Mouse (Mus musculus): Measurements from ENCODE around the gene Slc10a6. TPM values are rescaled to one million over a fixed set of nuclear protein-coding genes. Genes with fewer than 3 reads are reported as not detected.

The Slc10a6 gene
- not detected in 2 replicates for polyA plus RNA-seq (2015; fragmentation: Nextera tagmentation; extraction: Ambion mirVana)

DNA sequence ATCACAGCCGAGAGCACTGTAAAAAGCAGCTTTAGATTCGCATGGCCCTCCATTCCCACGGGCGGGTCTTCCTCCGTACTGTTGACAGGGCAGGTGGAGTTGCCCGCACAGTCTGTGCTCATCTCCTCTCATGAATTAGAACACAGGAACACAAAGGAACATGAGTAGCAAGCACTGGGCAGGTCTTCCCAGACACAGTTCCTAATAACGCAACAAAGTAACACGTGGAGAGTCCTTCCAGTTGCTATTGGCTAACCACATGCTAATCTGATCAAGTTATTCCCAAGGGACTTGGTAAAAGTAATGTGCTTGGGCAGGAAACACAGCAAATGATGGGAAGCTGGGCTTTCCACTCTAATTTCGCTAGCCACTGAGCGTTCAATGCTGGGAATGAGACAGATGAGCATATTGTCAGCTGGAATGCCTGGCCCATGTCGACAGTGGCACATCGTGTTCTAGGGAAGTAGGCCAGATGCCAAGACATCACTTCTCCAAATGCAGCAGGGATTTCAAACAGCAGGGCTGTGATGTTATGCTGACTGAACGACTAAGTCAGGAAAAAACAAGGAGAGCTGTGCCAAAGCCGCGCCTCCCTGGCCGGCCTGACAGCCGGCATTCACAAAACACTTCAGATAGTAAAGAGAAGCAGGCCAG, at the start of gene Slc10a6:
Gene Slc10a6, minus strand, starts transcription at position 293 of the 654 bp plus-strand sequence.
- Histone ChIP-seq H3K27ac (replicated peaks) (no peak within 1 kb of the TSS), H3K4me1 (replicated peaks) (no peaks in the 10 kb centered on the region), H3K4me2 (no peak within 1 kb of the TSS), H3K36me3 (replicated peaks) (no peaks in the 10 kb centered on the region), H3K9me3 (replicated peaks) (no peaks in the 10 kb centered on the region), H3K4me3 (replicated peaks) (no peak within 1 kb of the TSS), H3K9ac (no peak within 1 kb of the TSS), H3K27me3 (no peaks in the 10 kb centered on the region)
- ATAC-seq (ENCODE audit: insufficient read depth), result no peak
- 58% methylated on average over 17 of the region's 17 CpGs for whole genome bisulfite sequencing (ENCODE audit: insufficient replicate concordance)

DNA sequence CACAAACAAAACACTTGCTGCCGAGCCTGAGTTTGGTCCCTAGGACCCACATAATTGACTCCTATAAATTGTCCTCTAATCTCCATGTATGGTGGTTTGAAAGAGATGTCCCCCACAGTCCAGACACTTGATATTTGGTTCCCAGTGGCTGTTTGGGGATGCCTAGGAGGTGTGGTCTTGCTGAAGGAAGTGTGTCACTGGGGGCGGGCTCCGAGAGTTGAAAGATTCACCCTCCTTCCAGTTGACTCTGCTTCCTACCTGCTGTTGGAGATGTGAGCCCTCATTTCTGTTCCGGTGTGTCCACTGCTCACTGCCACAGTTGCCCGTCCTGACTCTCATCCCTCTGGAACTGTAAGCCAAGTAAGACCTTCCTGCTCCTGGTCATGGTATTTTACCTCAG, 49.8 kb upstream of the Slc10a6 start:
- Histone ChIP-seq H3K36me3 (replicated peaks) (no peaks in the 10 kb centered on the region), H3K9me3 (replicated peaks) (no peaks in the 10 kb centered on the region), H3K4me2 (no peak overlapping the region), H3K27me3 (no peaks in the 10 kb centered on the region), H3K27ac (replicated peaks) (no peak overlapping the region), H3K9ac (no peak overlapping the region), H3K4me1 (replicated peaks) (no peaks in the 10 kb centered on the region), H3K4me3 (replicated peaks) (no peak overlapping the region)
- WGBS (ENCODE audit: insufficient replicate concordance), result 73% methylated on average over 5 of the region's 5 CpGs
- ATAC-seq (ENCODE audit: insufficient read depth), result no peak

- H3K9ac ChIP-seq, result no peak overlapping the region
- H3K4me3 ChIP-seq (replicated peaks), result no peak overlapping the region
- no peak for ATAC-seq (ENCODE audit: insufficient read depth)
- H3K27me3 ChIP-seq, result no peaks in the 10 kb centered on the region
- no peak overlapping the region for H3K27ac ChIP-seq (replicated peaks)
- no peak overlapping the region for H3K4me2 ChIP-seq
- H3K9me3 ChIP-seq (replicated peaks), result no peaks in the 10 kb centered on the region
- no peaks in the 10 kb centered on the region for H3K4me1 ChIP-seq (replicated peaks)
- no peaks in the 10 kb centered on the region for H3K36me3 ChIP-seq (replicated peaks)
- 77% methylated on average over 6 of the region's 6 CpGs for WGBS (ENCODE audit: insufficient replicate concordance)
Observed at GRCm38 (mm10) chr5:103677894-103678293, 48.7 kb upstream of the Slc10a6 start.

DNA sequence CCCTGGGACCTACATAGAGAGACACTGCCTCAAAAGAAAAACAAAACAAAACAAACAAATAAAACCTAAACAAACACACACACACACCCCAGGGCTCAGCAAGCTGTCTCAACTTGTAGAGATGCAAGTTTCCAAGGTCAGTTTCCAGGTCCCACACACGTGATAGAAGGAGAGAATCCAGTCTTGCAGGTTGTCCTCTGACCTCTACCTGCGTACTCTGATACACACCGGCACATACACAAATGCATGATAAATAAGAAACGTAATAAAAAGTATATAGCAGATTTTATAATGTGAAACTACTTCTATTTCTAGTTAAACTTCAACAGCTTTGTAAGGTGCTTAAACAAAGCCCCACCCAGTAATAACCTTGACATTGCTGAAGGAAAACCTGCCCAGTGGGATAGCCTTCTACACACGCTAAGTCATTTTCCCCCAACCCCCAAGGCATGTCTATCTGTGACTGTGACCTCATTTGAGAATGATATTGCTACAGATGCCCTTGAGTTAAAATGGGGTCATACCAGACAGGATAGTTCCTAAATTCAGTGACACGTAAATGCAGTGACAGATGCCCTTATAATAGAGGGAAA, 47.2 kb upstream of the Slc10a6 start:
- Histone ChIP-seq H3K4me2 (no peak overlapping the region), H3K27me3 (no peaks in the 10 kb centered on the region), H3K36me3 (replicated peaks) (no peaks in the 10 kb centered on the region), H3K4me1 (replicated peaks) (no peaks in the 10 kb centered on the region), H3K9me3 (replicated peaks) (no peaks in the 10 kb centered on the region), H3K9ac (no peak overlapping the region), H3K27ac (replicated peaks) (no peak overlapping the region), H3K4me3 (replicated peaks) (no peak overlapping the region)
- no peak for ATAC-seq (ENCODE audit: insufficient read depth)
- WGBS (ENCODE audit: insufficient replicate concordance), result 67% methylated on average over 6 of the region's 6 CpGs

- no peak overlapping the region for H3K27ac ChIP-seq (replicated peaks)
- no peak overlapping the region for H3K9ac ChIP-seq
- no peak for ATAC-seq (ENCODE audit: insufficient read depth)
- H3K4me3 ChIP-seq (replicated peaks), result no peak overlapping the region
- H3K9me3 ChIP-seq (replicated peaks), result no peaks in the 10 kb centered on the region
- H3K36me3 ChIP-seq (replicated peaks), result no peaks in the 10 kb centered on the region
- H3K27me3 ChIP-seq, result 0 out of 2 replicates have a peak, but pooled peaks cover 3% of the 10 kb centered on the region
- H3K4me2 ChIP-seq, result no peak overlapping the region
- no peaks in the 10 kb centered on the region for H3K4me1 ChIP-seq (replicated peaks)
- 54% methylated on average over 6 of the region's 6 CpGs for WGBS (ENCODE audit: insufficient replicate concordance)
Observed at GRCm38 (mm10) chr5:103674482-103674881, 45.3 kb upstream of the Slc10a6 start.

DNA sequence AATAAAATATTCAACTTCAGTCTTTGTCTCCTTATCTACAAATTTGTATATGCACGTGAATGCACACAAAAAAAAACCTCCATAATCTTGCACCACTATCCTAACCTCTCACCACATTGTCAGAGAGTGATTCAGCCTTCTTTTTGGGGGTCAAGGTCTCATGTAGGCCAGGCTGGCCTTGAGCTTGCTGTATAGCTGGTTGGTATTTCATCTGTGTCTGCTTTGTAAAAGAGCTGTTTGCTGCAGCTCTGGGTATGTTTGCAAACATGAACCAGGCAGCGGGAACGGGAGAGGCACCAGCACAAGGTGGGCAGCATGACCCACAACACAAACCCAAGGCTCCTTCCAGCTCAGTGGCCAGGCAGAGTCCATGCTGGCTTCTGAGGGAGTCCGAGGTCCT, 44.4 kb upstream of the Slc10a6 start:
- 51% methylated on average over 4 of the region's 4 CpGs for WGBS (ENCODE audit: insufficient replicate concordance)
- ATAC-seq (ENCODE audit: insufficient read depth), result no peak
- H3K4me1 ChIP-seq (replicated peaks), result no peaks in the 10 kb centered on the region
- H3K27me3 ChIP-seq, result 0 out of 2 replicates have a peak, but pooled peaks cover 3% of the 10 kb centered on the region
- H3K4me3 ChIP-seq (replicated peaks), result no peak overlapping the region
- no peaks in the 10 kb centered on the region for H3K36me3 ChIP-seq (replicated peaks)
- no peak overlapping the region for H3K27ac ChIP-seq (replicated peaks)
- H3K9ac ChIP-seq, result no peak overlapping the region
- H3K9me3 ChIP-seq (replicated peaks), result no peaks in the 10 kb centered on the region
- H3K4me2 ChIP-seq, result no peak overlapping the region

- no peaks in the 10 kb centered on the region for H3K36me3 ChIP-seq (replicated peaks)
- H3K27ac ChIP-seq (replicated peaks), result no peak overlapping the region
- no peak for ATAC-seq (ENCODE audit: insufficient read depth)
- no peaks in the 10 kb centered on the region for H3K9me3 ChIP-seq (replicated peaks)
- no peaks in the 10 kb centered on the region for H3K4me1 ChIP-seq (replicated peaks)
- H3K27me3 ChIP-seq, result 0 out of 2 replicates have a peak, but pooled peaks cover 3% of the 10 kb centered on the region
- no peak overlapping the region for H3K4me2 ChIP-seq
- no peak overlapping the region for H3K4me3 ChIP-seq (replicated peaks)
- H3K9ac ChIP-seq, result no peak overlapping the region
- WGBS (ENCODE audit: insufficient replicate concordance), result 42% methylated on average over 3 of the region's 3 CpGs
Observed at GRCm38 (mm10) chr5:103671858-103672257, 42.7 kb upstream of the Slc10a6 start.

- ATAC-seq (ENCODE audit: insufficient read depth), result no peak
- 45% methylated on average over 2 of the region's 2 CpGs for WGBS (ENCODE audit: insufficient replicate concordance)
- H3K4me3 ChIP-seq (replicated peaks), result no peak overlapping the region
- H3K4me2 ChIP-seq, result no peak overlapping the region
- no peak overlapping the region for H3K9ac ChIP-seq
- no peaks in the 10 kb centered on the region for H3K36me3 ChIP-seq (replicated peaks)
- no peaks in the 10 kb centered on the region for H3K9me3 ChIP-seq (replicated peaks)
- H3K27ac ChIP-seq (replicated peaks), result no peak overlapping the region
- no peaks in the 10 kb centered on the region for H3K4me1 ChIP-seq (replicated peaks)
- no peaks in the 10 kb centered on the region for H3K27me3 ChIP-seq
Observed at GRCm38 (mm10) chr5:103665876-103666275, 36.7 kb upstream of the Slc10a6 start.

DNA sequence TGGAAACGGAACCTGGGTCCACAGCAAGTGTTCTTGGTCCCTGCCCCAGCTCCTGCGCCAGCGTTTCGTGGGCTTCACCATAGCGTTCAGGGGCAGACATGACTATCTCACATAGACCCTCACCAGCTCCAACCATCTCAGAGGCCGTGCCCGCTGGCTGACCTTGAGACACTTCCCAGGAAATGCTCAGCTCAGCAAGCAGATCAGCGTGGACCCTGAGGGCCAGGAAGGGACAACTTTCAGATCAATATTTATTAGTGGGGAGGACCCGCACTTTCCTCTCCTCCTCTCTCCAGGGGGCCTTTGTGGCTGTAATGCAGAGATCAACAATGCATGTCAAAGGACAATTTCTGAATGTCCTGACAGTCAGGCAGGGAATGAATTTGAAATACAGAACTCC, 35.7 kb upstream of the Slc10a6 start:
- Histone ChIP-seq H3K27ac (replicated peaks) (no peak overlapping the region), H3K36me3 (replicated peaks) (no peaks in the 10 kb centered on the region), H3K27me3 (no peaks in the 10 kb centered on the region), H3K4me1 (replicated peaks) (no peaks in the 10 kb centered on the region), H3K4me3 (replicated peaks) (no peak overlapping the region), H3K9me3 (replicated peaks) (no peaks in the 10 kb centered on the region), H3K4me2 (no peak overlapping the region), H3K9ac (no peak overlapping the region)
- no peak for ATAC-seq (ENCODE audit: insufficient read depth)
- WGBS (ENCODE audit: insufficient replicate concordance), result 67% methylated on average over 9 of the region's 9 CpGs

GRCm38 (mm10) chr5:103659571-103659970, 30.4 kb upstream of the Slc10a6 start:
- H3K27ac ChIP-seq (replicated peaks), result no peak overlapping the region
- no peaks in the 10 kb centered on the region for H3K9me3 ChIP-seq (replicated peaks)
- peaks cover 16% of the 10 kb centered on the region for H3K27me3 ChIP-seq
- H3K4me2 ChIP-seq, result no peak overlapping the region
- H3K36me3 ChIP-seq (replicated peaks), result no peaks in the 10 kb centered on the region
- no peak overlapping the region for H3K4me3 ChIP-seq (replicated peaks)
- ATAC-seq (ENCODE audit: insufficient read depth), result no peak
- H3K9ac ChIP-seq, result no peak overlapping the region
- 31% methylated on average over 3 of the region's 3 CpGs for WGBS (ENCODE audit: insufficient replicate concordance)
- peaks cover 9% of the 10 kb centered on the region for H3K4me1 ChIP-seq (replicated peaks)

DNA sequence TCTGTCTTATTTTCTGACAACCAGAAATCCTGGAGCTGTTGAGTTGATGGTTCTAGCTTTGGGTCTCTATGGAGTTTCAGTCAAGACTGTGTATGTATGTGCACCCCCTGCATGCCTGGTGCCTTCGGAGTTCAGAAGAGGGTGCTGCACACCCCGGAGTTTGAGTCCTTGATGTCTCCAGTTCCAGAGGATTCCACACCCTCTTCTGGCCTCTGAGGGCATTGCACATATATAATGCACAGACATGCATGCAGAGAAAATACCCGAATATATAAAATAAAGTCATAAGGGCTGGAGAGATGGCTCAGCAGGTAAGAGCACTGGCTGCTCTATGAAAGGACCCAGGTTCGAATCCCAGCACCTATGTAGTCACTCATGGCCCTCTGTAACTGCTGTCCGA, 29.7 kb upstream of the Slc10a6 start:
- 48% methylated on average over 5 of the region's 5 CpGs for WGBS (ENCODE audit: insufficient replicate concordance)
- ATAC-seq (ENCODE audit: insufficient read depth), result no peak
- Histone ChIP-seq H3K27ac (replicated peaks) (no peak overlapping the region), H3K9ac (no peak overlapping the region), H3K4me2 (no peak overlapping the region), H3K4me3 (replicated peaks) (no peak overlapping the region), H3K9me3 (replicated peaks) (no peaks in the 10 kb centered on the region), H3K36me3 (replicated peaks) (no peaks in the 10 kb centered on the region), H3K4me1 (replicated peaks) (peaks cover 9% of the 10 kb centered on the region), H3K27me3 (peaks cover 16% of the 10 kb centered on the region)

Data from liver, embryonic 15.5 days (tissue).